Mouse (Mus musculus): ENCODE measurements around the gene Dennd2c.

Dennd2c gene

DNA sequence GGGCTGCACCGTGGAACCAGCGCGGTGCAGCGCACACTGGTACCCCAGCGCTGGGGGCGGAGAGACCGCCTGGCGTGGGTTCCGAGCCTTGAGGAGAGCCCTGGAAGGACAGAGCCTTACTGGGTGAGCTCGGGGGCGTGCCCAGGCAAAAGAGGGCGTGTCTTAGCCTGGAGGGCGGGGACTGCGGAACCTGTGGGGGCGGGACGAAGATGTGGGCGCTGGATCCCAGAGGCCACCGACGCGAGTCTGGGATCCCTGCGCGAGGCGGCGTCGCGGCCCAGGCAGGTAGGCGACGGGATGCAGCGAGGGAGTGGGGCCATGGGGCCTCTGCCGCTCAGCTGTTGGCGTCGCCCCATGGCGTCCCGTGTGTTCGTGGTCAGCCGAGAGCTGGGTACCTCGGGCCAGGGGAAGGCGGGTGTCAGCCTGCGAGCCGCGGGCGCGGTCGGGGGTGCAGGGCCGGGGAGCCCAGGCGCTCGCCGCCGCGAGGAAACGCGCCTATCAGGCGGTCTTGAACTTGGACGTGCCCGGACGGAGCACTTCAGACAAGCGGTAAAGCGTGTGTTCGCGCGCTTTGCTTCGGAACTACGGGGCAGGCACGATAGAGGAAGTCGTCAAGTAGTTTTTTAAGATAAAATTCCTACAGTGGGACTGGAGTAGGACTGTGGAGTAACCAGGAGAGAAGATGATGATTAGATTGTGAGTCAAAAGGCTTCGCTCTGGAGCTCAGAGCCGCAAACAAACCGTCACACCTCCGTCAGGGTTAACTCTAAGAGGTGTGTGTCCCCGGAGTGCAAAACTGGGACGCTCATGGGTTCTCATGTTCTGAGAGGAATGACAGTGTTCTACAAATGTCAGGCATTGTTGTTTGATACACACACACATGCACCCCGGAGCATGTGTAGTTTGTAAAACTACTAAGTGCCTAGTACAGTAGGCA is at the start of gene Dennd2c:
TSS of gene Dennd2c (plus strand) at position 151 of the 937 bp plus-strand sequence.
- DNase-seq (ENCODE audit: extremely low read depth, low read depth) = peak; percentile 89

DNA sequence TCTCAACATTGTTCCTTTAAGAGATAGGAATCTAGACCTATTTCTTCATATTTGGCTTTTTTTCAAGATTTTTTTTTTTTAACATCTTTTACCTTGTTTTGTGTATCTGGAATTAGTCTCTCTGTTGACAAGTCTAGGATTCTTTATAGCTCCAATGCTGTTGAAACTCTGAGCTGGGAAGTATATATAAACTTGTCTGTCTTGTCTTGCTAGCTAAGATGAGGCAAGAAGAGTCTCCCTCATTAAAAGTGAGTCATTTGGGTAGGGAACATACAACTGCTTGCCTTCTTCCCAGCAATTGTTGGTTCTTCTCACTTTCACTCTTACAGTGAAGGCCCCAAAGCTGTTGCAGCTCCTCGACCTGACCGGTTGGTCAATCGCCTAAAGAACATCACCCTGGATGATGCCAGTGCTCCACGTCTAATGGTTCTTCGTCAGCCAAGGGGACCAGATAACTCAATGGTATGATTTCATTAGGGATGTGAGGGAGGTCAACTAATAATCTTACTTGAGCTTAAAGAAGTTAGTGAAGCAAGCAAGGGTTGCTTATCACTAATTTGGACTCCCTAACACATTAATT is 46.3 kb upstream of the Dennd2c start:
- no peak for DNase-seq (ENCODE audit: extremely low read depth, low read depth)

DNA sequence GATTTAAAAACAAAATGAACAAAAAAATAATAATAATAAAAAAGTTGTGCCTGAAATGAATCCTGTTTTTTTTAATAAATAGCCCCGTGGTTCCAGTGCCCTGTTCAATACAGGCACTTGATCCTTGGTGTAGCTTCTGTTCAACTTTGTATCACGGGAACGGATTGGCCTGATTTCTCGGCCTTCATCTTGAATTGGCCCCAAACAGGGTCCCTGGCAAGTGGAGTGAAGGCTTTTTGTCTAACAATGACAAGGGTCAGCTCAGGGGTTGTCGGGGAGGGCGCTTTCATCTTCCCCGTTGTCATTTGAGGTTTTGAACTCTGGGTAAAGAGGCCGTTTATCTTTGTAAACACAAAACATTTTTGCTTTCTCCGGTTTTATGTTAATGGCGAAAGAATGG is 44.7 kb upstream of the Dennd2c start:
- DNase-seq (ENCODE audit: extremely low read depth, low read depth) = no peak

DNA sequence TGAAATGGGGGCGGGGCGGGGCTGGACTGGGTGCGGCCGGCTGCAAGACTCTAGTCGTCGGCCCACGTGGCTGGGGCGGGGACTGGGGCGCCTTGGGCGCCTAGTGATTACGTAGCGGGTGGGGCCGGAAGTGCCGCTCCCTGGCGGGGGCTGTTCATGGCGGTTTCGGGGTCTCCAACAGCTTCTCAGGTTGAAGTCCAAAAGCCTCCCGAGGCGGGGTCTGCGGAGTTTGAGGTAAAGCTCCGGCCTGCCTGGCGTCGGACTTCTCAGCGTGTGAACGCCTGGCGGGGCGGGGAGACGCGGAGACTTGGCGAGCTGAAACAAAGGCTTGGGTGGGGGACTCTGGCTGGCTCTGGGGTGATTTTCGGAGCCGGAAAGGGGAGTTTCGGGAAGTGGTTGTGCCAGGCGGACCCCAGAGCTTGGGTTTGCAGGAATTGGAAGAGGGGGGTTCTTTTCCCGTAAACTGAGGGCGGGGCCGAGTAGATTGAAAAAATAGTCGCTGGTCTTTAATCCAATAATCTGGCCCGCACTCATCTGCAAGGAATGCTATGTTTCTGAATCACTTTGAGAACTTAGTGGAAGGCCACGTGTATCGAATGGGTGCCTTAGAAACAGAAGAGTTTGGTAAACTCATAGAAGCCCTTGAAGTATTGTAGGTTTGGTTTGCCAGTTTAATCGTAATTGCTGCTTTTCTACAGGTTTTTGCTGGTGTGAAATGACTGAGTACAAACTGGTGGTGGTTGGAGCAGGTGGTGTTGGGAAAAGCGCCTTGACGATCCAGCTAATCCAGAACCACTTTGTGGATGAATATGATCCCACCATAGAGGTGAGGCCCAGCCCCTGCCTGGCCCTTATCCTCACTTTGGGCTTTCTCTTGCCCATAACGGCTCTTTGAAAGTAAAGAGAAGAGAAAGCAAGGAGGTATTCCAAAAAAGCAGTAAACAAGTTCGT is 43.9 kb upstream of the Dennd2c start, which contains the start of gene Nras:
TSS of gene Nras (plus strand) at position 79 of the 951 bp plus-strand sequence.
- DNase-seq (ENCODE audit: extremely low read depth, low read depth) = peak; percentile 91

DNA sequence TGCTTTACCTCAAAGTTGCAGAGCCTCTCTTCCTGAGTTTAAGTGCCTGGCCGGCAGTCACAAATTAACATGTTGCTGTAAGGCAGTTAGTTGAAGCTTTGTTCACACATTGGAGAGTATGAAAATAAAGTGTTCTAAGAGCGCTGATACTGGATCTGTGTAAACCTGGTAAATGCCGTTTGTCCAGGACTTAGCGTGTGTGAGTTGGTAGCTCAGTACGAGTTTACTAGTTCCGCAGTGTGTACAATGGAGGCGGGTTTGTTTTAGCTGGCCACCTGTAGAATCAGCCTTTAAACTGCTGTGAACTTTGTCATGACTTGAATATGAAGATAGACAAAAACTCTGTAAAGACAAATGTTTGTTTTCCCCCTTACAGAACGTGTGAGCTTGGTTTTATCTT is 35.5 kb upstream of the Dennd2c start:
- no peak for DNase-seq (ENCODE audit: extremely low read depth, low read depth)

DNA sequence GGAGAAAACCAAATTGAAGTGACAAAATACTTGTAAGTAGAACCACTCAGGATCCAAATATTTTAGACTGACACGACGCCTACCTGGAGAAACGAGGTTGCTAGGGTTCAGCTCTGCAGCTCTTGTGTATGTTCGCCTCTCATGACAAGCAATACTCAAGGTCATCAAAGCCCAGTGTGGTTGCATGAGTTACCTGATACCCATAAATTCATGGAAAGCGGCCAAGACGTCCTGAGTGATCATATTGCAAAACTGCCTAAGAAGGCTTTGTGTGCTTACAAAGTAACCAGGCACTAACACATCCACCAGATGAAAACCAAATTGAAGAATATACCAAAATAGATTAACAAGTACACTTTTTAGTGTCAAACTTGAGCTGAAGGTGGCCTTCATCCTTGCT is 33.4 kb upstream of the Dennd2c start:
- no peak for DNase-seq (ENCODE audit: extremely low read depth, low read depth)

DNA sequence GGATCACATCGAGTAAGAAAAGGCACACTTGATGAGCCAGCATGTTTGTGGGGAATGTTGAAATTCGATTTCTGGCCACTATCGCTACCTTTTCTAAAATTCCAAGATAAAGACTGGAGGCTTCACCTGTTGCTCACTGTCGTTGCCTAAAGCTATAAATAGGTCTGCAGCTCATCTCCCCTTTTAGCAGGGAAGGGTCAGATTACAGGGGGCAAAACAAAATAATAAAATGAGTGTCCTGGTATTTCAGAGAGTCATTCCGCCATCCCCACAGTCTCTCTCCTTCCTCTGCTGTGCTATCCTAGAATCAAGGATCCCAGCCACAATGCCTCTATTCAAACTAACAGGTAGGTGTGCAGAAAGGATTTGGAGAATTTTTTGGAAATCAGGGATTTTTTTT is 28.6 kb upstream of the Dennd2c start, which contains the start of gene Ampd1:
TSS of gene Ampd1 (plus strand) at position 244 of the 400 bp plus-strand sequence.
- DNase-seq (ENCODE audit: extremely low read depth, low read depth) = no peak

DNA sequence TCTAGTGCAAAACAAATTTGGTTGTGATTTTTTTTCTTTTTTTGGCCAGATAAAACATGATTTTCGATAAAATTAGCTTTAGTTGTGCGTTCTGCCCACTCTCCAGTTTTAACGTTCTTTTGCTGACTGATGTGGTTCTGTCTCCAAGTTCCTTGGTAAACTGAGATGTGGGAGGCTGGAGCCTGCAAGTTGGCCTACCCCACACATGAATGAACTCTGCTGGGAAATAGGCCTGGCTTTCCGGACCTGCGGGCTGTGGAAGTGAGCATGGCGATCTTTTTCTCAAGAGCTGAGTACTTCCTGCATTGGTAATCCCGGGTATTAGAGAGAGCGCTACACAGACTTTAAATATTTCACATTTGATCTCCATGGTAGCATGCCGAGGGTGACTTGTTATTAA is 26.5 kb upstream of the Dennd2c start:
- DNase-seq (ENCODE audit: extremely low read depth, low read depth) = no peak

DNA sequence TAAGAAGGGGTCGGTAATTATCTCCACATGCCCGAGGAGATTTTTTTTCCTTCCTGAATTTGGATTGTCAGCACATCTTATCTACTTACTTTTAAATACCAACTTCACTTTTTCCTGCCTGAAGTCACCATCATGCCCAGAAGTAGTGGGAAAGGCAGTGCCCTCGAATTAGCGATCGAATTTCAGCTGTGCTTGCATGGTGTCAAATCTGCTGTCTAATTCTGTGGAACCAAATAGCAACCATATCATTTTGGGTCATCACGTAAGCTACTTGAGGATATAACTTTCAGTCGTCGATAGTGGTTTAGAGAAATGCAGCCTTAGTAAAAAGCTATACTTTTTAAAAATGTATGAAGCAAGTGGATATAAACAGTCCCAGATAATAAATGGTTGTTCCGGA is 25.9 kb upstream of the Dennd2c start:
- DNase-seq (ENCODE audit: extremely low read depth, low read depth) = no peak

DNA sequence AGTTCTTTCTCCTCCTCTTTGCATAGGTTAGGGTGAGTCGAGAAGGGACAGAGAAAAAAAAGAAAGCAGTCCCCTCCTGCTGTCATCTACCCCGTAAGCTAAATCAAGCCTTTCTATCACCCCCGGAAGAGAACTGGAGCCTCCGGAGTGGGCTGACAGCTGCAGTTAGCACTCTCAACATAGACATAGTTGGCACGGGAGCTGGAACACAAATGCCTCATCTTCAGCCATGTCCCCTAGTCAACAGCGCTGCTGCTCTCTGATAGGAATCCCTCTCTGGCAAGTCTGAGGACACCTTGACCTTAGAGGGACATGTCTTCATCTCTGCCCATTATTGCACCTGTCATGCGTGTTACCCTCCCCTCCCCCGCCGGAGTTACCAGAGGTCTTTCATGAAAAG is 23.1 kb upstream of the Dennd2c start:
- DNase-seq (ENCODE audit: extremely low read depth, low read depth) = no peak

DNA sequence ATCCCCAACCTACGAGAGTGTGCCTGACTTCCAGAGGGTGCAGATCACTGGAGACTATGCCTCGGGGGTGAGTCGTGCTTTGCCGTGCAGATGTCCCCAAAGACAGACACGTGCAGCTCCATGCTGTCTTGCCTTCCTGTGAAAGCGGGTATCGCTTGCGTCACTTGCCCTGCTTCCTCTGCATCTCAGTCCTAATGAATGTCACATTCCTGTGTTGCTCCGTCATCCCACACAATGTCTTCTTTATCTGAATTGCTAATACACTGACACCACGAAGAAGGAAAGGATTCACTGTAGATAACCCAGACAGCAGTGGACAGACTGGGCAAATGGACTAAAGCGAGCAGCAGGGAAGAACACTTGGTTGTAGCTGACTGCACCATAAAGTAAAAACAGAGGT is 21.4 kb upstream of the Dennd2c start:
- DNase-seq (ENCODE audit: extremely low read depth, low read depth) = no peak

DNA sequence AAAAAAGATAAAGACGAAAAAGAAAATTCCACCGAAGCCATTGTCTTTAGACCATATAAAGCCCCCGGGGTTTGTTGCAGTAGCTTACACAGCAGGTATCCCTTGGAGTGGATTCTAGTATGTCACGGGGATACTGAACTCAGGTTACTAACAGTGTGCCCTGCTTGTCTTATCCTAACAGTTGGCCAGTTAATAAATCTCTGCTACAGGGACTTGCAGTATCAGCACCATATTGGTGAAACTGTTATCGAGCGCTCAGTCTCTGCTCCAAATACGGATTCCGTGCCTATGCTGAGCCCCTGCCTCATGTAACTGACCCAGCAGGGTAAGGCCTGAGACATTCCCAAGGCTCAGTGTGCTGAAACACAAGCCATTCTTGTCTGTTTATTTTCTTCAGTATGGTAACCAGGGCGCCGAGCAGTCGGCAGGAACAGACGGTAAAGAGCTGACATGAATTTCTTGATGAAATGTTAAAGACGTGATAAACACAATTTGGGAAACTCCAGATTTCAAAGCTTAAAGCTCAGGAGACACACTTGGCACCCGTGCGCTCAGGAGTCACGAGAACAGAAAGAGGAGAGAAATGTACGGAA is 20.4 kb upstream of the Dennd2c start:
- no peak for DNase-seq (ENCODE audit: extremely low read depth, low read depth)

DNA sequence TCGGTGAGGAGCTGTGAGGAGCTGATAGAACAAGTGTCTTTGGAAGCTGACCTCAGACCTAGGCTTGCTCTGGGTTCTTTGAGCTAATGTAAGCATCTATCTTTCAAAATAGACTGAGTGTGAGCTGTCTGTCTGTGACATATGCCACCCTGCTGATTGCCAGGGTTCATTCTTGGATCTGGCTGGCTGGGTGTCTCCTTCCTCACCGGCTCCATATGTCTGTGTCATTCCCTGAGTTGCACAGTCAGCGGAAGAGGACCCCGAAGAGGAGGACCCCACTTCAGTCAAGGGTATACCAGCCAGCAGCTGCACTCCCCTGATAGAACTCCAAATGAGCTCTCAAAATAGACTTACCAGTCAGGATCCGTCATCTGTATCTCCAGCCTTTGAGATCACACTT is 19.6 kb upstream of the Dennd2c start:
- DNase-seq (ENCODE audit: extremely low read depth, low read depth) = no peak

DNA sequence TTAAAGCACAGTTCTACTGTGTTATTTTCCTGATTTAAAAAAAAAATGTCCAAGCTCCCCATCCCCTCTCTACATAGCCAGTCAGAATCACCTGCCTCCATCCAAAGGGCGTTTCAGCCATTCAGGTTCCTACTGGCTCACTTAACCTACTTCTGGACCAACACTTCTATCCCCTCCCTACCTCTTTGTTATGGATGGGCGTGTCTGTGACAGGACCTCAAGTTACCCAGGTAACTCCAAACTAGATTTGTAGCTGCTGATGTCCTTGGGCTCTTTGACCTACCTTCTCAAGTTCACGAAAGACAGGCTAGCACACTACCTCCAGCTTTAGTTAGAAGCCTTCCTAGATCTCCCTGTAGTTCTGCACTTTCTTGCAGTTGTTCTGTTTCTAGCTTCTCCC is 16.4 kb upstream of the Dennd2c start:
- DNase-seq (ENCODE audit: extremely low read depth, low read depth) = no peak

DNA sequence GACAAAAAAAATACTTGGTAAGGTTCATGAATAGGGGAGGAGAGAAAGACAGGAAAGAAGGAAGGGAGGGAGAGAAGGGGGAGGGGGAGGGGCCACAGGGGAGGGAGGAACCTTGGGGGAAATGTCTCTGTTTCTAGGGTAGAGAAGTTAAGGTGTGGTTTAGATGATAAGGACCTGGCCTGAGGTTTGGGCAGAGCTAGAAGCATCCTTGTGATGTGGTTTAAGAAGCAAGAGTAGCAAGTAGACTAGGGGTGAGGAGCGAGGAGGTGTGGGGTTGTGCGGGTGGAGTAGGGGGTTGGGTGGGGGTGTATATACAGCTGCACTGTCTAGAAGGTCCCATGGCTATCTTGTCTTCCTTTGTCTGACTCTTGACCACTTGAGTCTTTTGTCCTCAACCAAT is 10.7 kb upstream of the Dennd2c start:
- peak; percentile 63 for DNase-seq (ENCODE audit: extremely low read depth, low read depth)

DNA sequence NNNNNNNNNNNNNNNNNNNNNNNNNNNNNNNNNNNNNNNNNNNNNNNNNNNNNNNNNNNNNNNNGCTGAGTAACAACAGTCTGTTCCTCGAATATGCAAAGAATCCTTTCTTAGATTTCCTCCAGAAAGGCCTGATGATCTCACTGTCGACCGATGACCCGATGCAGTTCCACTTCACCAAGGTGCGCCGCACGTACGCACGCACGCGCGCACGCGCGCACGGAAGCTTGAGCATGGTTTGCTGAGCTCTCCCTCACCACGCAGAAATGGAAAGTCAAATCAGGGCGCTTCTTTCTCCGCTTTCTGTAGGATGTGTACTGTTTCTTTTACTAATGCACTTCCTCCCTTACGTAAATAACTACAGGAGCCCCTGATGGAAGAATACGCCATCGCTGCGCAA is 3.7 kb upstream of the Dennd2c start:
- no peak for DNase-seq (ENCODE audit: extremely low read depth, low read depth)

DNA sequence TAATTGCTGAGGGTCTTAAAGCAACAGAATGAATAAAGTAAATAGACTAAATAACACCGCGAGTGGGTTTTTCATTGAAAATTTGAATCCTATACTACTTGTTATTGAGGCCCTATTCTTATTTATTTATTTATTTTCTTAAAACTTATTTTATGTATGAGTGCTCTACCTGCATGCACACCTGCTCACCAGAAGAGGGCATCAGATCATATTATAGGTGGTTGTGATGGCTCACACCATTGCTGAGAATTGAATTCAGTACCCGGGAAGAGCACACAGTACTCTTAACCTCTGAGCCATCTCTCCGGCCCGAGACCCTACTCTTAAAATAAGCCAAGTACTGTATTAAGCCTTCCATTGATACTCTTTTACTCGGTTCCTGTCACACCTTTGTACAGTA is 2.7 kb upstream of the Dennd2c start:
- DNase-seq (ENCODE audit: extremely low read depth, low read depth) = peak; percentile 47

DNA sequence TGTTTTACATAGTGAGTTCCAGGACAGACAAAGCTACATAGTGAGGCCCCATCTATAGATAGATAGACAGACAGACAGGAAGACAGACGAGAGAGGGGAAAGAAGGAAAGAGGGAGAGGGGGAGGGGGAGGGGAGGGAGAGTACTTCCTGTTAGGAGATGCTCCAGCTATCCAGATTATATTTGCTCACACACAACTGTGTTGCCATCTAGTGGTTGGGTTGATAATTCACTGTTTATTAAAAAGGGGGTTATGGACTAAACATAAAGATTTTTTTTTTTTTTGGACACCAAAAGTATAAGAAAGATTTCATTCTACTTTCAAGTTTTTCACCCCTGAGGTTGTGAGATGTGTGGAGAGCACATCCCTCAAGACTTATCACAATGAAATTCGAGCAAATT is 1.7 kb upstream of the Dennd2c start:
- DNase-seq (ENCODE audit: extremely low read depth, low read depth) = peak; percentile 72

DNA sequence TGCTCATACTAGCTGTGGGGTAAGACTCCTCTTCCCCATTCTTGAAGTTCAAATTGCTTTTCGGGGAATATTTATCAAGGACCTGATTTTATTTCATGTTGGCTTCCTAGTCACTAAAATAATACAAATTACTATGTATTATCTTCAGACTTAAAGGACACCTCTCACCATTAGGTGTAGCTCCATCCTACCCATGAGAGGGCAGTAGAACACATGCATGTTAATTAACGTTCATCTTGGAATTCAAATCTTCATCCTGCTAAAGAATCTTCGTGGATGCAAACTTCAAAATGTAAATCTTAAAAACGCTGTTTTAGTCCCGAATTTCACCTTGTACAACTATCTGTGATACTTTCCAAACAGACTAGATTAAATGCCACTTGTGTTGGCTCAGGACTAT is 1.2 kb upstream of the Dennd2c start:
- DNase-seq (ENCODE audit: extremely low read depth, low read depth) = peak; percentile 26

DNA sequence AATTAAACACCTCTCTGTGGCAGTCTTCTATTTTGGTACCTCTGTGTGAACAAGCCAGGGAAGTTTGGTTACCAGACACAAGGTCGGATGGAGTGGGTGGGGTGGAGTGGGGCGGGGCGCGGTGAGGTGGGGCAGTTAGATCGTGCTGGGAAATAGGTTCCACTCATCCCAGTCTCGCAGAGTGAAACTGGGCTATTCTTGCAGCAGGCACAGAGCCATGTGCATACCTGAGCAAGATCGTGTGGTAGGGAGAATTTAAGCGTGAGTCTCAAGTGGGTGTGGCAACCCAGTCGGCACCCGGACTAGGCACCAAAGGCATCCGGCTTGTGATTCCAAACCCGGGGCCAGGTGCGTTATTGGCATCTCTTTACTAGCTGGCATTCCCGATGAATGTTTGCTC is 495 bp upstream of the Dennd2c start:
- no peak for DNase-seq (ENCODE audit: extremely low read depth, low read depth)

DNA sequence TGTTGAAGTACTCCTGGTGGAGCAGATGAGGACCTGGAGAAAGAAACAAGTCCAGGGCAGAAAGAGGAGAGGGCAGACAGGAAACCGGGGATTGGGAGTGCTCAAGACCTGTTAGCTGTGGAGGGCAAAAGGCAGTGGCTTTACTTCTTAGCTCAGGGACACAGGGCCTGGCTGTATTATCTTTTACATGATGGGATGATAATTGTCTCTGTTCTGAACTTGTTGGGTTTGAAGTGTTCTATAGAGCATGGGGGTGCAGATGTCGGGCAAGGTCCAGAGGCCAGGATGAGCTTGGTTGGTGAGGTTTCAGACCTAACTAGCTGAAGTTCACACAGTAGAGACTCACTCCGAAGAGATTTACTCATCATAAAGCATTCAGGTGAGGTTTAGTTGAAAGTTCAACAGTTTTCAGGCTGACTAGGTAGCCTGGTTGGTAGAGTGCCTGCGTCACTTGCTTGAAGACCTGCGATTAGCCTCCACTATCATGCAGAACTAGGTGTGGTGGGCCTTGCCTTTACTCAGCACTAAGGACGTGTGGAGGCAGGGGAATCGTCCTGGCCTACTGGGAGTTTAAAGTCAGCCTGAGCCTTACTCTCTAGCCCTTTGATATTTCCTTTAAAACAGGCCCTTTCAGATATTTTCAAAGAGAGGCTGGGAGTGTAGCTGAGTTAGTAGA is 5.3 kb downstream of the Dennd2c start:
- DNase-seq (ENCODE audit: extremely low read depth, low read depth) = no peak

Measured in MEL-GATA-1-ER (cell line).